Mouse (Mus musculus) CD4-positive, CD25-positive, alpha-beta regulatory T cell, adult 9 weeks (primary cell): Measurements from ENCODE around the gene Eif2d. TPM values are rescaled to one million over a fixed set of nuclear protein-coding genes. Genes with fewer than 3 reads are reported as not detected.

Source experiments
- polyA plus RNA-seq: library from polyadenylated mRNA; unstranded; fragments of 100-300 nt; shearing (Covaris generic); gene quantifications from one replicate; pipeline ENCODE4 v1.2.1, GENCODE M21; 2017

The Eif2d gene
- 71.1 TPM for polyA plus RNA-seq

GRCm38 (mm10) chr1:131153018-131153629 is at the start of gene Eif2d:
TSS of gene Eif2d (plus strand) at chr1:131153181.

GRCm38 (mm10) chr1:131138191-131139016 is 14.6 kb upstream of the Eif2d start, which contains the start of gene Dyrk3:
TSS of gene Dyrk3 (minus strand) at chr1:131138340.

Other genes starting within 250 kb of the Eif2d start
- gene Il20, start 241.7 kb upstream of the Eif2d start, polyA plus RNA-seq = not detected
- not detected for gene Il19, start 213.1 kb upstream of the Eif2d start, polyA plus RNA-seq
- 4.9 TPM for gene Il10, start 133.3 kb upstream of the Eif2d start, polyA plus RNA-seq
- gene Mapkapk2, start 55.4 kb upstream of the Eif2d start, polyA plus RNA-seq = 7.3 TPM
- not detected for gene Dyrk3, start 14.8 kb upstream of the Eif2d start, polyA plus RNA-seq
- gene Rassf5, start 92.1 kb downstream of the Eif2d start, polyA plus RNA-seq = 507 TPM
- 230 TPM for gene Ikbke, start 126.4 kb downstream of the Eif2d start, polyA plus RNA-seq